Mouse (Mus musculus) CD8-positive naive resting alpha-beta T cell, adult 2 months (primary cell): ENCODE data around the gene Sdk1.

Experiments
- DNase-seq, 2 experiments: peaks; one replicate each; pipeline ENCODE4 v3.0.0; 2022; ENCODE audit warnings: low read depth in 2 of 2, low spot score in 2 of 2

Sdk1 gene

GRCm38 (mm10) chr5:141447247-141447646 is 206.0 kb downstream of the Sdk1 start:
- no peak for DNase-seq

DNA sequence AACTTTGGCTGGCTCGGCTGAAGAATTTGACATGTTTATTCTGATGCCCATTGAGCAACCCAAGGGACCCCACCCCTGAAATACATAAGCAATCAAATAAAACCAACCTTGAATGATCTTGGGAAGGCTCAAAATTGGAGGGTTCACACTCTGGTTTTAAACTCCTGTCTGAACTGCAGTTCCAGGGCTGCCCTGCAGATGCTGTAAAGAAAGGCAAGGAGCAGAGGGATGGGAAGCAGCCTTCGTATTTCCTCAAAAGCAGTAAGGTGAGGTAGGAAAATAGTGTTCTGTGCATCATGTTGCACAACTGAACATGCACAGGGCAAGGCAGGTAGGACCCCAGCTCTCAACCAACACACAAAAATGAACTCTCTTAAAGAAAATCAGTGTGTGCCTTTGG is 222.1 kb downstream of the Sdk1 start:
- no peak for DNase-seq

DNA sequence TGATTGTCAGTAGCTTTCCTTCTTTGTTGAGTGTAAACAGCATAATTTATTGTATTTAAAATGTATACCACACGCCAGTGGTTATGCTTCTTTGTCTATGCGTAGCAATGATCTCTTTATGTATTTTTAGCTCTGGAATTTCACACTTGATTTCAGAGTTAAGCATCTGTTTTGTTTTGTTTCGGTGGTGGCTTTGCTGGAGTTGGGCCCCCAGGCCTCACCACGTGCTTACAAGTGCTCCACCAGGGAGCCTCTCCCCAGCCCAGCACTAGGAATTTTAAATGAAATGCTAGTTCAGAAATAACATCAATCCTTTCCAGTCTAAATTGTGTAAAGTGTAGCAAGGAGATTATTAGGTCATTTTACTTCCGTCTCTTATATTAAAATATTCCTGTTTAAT is 227.5 kb downstream of the Sdk1 start:
- no peak for DNase-seq

DNA sequence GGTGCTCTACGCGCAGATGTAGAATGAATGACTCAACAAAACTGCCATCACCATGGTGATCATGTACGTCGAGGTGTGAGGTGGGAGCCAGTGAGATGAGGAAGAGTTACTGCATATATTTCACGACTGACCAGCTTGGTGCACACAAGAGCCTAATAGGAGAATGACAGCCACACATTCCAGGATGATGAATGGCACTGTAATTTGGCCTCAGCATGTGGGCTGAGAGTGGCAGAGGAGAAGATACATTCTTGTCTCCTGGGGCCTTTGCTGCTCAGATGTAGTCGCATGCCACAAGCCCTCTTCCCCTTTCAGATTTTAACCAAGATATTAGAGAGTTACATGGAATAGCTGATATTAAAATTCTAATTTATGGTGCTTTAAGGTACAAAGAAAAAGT is 264.0 kb downstream of the Sdk1 start:
- no peak for DNase-seq

DNA sequence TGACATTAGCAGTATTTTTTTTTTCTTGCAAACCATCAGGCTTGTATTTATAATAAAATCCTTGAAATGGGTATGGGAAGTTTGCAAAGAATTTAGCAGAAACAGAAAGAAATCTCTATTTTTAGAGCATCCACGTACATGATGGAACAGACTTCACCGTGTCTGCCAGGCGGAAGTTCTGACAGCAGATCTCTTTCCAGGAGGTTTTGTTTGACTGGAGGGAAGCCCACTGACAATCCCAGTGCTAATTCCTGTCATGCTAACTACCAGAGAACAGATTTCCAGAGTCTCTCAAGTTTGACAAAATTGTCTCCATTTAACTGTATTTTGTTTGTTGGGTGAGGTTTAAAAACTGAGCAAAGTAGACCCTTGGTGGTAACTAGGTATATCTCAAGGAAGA is 265.1 kb downstream of the Sdk1 start:
- no peak for DNase-seq

DNA sequence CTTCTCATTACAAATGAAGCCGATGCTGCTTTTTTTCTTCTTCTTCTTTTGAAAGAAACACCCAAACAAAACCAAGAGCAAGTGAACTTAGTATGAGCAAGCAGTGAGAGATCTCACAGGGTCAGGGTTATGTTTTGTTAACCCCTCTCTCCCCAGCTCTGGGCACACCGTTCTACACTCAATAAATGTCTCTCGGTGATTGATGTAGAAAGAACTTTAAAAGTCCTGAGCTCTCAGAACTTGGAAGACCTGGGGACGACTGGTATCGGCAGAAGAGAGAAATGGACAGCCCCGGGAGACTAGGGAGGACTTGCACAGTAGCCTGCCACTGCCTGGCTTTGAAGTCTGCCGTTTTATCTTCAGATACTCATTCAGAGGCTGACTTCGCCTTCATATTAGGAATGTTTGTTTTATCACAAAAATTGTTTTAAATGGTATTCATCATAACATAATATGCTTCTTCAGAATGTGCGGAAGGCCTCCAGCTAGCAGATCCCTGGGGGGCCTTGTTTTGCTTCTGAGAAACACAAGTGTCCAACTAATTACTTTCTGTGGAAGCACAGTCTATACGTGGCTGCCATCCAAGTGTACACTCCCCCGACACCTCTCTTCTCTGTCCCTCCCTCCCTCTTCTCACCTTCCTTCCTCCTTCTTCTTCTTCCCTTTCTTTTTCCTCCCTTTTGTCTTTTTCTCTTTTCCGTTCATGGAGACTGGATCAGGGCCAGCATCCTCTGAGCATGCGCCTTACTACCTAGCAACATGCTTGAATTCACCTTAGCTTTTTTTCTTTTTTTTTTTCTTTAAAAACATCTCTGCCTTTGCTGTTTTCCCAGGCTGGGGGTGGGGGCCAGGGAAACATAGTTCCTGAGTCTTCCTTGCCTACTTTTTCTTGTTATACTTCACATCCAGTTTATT is 283.8 kb downstream of the Sdk1 start:
- no peak for DNase-seq

DNA sequence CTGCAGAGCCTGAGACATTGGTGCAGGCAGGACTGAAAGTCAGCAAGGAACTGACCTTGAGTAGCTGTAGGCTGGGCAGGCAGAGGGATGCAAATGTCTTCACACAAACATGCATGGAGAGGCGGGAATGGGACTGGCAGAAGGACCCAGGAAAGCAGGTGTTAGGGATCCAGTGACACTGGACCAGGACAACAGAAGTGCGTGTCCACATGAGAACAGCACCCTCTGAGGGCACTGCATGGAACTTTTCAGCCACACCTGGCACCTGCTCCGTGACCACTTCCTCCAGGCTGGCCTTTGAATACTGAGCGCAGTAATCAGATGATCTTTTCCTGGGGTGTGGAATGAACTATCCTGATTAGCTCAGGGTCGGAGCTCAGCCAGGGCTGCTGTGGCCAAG is 298.9 kb downstream of the Sdk1 start:
- no peak for DNase-seq

GRCm38 (mm10) chr5:141542890-141543666 is 301.8 kb downstream of the Sdk1 start:
- no peak for DNase-seq

- no peak for DNase-seq
These were observed 312.2 kb downstream of the Sdk1 start for GRCm38 (mm10) chr5:141553444-141553843.

DNA sequence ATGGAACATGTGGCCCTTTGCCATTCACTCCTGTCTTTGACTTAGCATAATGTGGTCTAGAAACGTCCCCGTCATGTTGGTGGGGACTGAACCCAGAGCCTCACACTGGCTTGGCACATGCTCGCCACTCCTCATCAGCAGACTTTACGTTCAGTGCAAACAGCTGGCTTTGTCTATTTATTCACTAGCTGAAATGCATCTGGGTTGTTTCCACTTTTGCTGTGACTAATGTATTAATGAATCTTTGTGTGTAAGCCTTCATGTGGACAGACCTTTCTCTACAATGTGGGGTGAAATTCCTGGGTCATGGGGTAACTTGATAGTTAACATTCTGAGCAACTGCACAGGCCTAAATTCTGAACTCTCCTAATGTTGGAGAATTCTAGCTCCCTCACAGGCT is 317.4 kb downstream of the Sdk1 start:
- no peak for DNase-seq

GRCm38 (mm10) chr5:141560325-141560724 is 319.0 kb downstream of the Sdk1 start:
- DNase-seq = no peak

DNA sequence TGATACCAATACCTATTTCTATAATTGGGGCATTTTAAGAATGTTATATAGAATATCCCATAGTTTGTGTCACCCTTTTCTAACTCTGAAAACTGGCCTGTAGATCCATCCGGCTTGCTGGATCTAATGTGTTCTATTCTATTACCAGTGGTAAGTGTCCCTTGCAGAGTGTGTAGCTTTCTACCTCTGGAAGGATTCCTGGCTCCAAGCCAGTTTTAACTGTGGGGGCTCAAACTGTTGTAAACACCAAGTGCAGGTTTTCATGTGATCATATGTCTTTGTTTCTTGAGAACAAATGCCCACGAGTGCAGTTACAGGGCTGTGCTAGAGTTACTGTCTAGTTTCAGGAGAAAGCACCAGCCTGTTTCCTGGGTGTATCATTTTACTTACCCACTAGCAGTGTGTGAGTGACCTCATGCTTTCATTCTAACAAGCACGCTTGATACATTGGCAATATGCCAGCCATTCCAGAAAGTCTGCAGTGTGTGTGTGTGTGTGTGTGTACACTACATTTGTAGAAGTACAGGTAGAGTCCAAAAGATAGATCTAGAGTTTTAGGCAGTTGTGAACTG is 320.8 kb downstream of the Sdk1 start:
- no peak for DNase-seq

DNA sequence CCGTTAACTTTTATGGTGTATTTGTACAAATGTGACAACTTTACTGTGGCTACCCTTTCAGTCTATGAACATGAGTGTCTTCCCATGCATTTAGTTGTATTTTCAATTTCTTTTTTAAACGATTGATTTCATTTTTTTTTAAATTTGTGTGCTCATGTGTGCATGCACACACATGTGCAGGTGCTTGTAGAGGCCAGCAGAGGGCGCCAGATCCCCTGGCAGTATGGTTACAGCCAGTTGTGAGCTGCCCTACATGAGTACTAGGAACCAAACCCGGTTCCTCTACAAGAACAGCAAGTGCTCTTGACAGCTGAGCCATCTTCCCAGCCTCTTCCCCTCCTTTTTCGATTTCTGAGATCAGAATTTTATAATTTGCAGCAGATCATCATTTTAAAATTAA is 322.9 kb downstream of the Sdk1 start:
- no peak for DNase-seq

GRCm38 (mm10) chr5:141568106-141568505 is 326.8 kb downstream of the Sdk1 start:
- no peak for DNase-seq

- DNase-seq = no peak
These were observed 329.2 kb downstream of the Sdk1 start for GRCm38 (mm10) chr5:141570442-141570841.

- DNase-seq = no peak
These were observed 333.0 kb downstream of the Sdk1 start for GRCm38 (mm10) chr5:141574263-141574662.

GRCm38 (mm10) chr5:141591246-141591645 is 350.0 kb downstream of the Sdk1 start:
- no peak for DNase-seq

DNA sequence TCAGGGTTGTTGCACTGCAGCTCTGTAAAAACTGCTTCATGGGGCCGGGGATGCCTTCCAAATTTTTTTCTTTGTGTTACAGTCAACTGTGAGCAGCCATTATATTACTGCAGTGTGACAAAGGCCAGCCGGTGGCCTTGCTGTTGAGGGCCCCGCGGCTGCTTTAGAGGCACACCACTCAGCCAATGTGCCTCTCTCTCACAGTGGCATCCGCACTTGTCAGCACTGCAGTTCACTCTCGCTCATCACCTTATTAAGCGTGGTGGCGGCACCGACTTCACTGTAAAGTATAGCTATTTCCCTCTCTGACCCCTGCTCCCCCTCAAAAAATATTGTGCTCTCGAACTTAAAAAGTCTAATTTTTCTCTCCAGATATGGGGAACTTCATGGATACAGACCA is 371.4 kb downstream of the Sdk1 start:
- DNase-seq = no peak

- DNase-seq = no peak
These were observed 374.5 kb downstream of the Sdk1 start for GRCm38 (mm10) chr5:141615763-141616162.

DNA sequence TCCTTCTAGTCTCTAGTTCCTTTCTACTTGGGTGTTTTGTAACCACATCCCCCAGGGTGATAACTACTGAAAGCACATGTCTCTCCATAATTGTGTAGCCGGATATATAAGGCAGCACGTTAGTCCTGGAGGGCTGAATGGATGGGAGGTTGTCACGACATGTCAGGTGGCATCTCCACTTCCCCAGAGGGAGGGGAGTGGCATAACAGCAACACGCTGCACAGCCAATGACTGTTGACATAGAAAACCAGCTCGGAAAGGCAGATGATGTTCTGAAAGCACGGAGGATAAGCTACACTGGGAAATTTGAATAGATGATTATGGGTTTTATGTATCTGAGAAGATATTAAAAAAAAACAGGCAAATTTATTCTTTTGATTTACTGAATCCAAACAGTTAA is 376.4 kb downstream of the Sdk1 start:
- DNase-seq = no peak

GRCm38 (mm10) chr5:141625401-141625800 is 384.1 kb downstream of the Sdk1 start:
- DNase-seq = no peak

- DNase-seq = no peak
These were observed 390.4 kb downstream of the Sdk1 start for GRCm38 (mm10) chr5:141631641-141632040.
